Mouse (Mus musculus) A20 (cell line): ENCODE data around the gene Eif4h.

Source experiments
- DNase-seq: peaks from one replicate; pipeline ENCODE4 v3.0.0-alpha.2; 2011; ENCODE audit warnings: low read depth, low spot score

The Eif4h gene

DNA sequence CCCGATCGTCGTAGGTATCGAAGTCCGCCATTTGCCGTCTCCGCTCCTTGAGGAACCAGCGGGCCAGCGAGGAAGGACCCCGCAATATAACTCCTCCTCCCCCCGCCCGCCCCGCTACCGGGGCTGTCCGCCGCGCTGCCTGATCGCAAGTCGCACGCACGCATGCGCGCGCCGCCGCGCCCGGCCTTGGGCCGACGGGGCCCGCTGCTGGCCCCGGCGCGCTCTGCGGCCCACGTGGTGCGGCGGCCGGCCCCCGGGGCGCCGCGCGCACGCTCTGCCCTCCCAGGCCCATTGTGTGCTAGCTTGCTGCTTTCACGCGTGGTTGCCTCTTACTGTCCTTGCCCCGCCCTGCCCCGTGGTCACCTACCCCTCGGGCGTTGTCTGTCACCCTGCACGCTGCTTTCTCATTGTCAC lies at the start of gene Eif4h:
Gene Eif4h (minus strand): TSS at position 222 of the 414 bp plus-strand sequence.
- peak; percentile 98 for DNase-seq

DNA sequence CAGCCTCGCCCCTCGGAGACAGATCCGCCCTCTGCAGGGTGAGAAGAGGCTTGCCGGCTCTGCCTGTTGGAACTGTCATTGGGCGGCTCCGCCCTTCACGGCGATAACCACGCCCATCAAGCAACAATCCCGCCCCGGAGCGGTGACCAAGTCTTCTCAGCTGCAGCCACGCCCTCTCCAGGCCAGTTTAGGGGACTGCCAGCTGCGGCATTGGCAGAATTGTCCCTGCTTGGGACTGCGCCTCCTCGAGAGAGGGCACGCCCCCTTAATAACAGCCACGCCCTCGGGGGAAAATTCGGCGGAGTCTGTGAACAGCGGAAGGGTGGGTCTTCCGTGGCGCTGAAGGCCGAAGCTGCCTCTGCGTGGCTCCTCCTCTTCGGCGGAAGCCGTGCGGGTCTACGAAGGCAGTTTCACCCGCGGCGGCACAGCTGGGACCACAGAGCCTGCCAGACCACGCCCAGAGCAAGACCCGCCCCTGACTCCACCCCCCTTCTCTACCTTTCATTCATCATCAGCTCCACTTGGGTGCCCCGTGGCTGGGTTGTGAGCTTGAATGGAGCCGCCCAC lies 49.5 kb upstream of the Eif4h start:
- DNase-seq: peak; percentile 100

DNA sequence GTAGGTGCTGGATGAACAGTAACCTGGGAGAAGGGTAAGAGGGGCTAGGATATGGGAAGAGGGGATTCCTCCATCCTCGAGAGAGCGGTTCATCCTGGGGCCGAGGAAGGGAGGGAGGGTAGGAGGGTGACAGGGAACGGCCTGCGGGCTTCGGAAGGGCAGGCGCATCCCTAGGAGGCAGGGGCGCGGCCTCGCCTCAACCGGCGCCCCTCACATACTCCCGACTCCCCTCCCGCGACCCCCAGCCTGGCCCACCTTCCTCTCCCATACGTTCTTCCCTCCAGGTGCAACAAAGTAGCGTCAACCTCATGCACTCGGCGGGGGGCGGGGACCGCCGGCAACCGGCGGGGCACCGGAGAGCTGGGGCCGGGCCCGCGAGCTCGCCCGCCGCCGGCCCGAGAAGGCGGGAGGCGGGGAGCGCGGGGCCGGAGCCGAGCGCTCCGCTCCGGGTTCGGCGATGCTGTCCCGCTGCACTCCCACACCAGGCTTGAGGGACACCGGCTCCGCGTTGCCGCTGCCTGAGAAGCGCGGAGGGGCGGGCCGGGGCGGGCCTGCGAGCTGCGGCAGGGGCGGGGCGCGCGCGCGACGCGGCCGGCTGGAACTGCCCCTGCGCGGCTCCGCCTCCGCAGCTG lies 48.9 kb upstream of the Eif4h start, which contains the start of gene Limk1:
Gene Limk1 (minus strand): TSS at position 513 of the 632 bp plus-strand sequence.
- DNase-seq: no peak

DNA sequence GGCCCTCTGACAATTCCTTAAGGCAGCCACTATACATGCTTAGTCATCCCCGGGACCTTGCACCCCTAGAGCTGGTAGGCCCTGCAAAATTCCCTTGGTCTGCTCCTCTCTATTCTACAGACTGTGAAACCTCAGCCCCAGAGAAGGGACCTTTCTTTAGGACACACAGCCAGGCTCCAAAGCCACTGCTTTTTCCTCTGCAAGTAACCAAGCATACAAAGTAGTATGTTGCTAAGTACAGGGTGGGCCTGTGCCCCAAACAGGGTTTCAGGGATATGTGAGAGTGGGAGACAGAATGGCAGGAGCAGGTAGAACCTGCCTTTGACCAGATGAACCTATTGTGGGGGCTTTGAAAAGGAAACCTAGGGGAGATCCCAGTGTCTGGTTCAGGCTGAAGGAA lies 47.9 kb upstream of the Eif4h start:
- no peak for DNase-seq

DNA sequence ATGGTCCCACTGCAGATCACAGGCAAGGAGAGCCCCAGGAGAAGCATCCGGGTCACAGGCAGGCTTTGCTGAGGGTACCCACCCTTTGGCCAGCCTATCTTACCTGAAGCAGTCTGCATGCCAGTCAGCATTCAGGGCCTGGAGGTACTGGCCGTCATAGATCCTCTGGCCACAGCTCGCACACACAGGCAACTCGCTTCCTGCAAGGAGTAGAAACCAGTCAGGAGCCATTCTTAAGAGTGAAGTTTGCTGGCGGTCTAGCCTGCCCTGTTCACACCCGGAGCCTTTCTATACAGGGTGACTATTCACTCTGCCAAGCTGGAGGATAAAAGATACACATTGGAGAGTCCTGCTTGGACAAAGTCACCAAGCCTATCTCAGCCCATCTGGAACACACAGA lies 47.3 kb upstream of the Eif4h start:
- DNase-seq: no peak

DNA sequence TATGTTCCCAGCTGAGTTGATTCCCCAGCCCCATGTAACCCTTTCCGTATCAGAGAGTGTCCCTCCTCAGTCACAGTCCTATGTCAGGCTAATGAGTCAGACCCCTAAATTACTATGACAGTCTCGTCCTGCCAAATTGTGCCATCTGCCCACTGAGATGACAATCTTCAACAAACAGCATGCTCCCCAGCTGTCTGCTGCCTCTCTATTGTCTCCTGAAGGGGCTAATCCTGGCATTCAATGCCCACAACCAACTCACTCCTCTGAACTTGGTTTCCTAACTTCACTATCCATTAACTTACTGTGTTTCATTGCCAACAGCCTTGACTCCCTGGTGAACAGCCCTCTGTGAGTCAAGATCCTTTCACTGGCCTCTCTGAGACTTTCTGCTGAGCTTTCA lies 45.1 kb upstream of the Eif4h start:
- DNase-seq: no peak

DNA sequence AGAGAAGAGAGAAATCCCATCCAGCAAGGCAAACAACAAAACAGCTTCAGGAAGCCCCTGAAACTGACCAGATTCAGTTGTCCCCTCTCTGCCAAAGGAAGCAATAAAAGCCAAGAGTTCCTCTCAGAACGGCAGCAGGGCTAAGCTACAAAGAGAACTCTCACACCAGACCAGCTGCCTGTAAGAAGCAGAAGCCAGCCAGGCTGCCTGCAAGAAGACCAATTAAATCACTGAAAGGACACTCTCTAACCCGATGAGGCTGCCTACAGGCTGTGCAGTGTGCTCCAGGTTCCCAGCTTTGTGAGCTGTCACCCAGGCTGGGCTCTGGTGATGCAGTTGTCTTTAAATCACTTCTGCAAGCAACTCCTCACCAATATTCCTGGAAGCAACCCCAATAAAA lies 44.5 kb upstream of the Eif4h start:
- DNase-seq: no peak

DNA sequence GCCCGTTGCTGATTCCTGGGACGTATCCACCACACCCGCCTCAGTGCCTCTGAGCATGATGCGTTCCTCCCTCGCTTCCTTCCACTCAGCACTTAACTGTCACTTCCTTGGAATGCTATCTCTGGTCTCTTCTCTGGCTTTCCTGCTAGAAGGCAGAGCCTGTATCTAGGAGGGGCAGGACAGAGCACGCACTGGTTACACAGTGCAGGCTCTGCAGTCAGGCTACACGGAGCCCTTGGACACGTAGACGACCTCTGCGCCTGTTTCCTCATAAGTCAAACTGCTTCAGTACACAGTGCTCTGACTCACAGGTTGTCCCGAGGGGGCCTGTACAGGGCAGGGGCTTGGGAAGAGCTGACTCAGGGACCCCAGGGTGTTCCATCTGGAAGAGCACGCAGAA lies 40.9 kb upstream of the Eif4h start:
- DNase-seq: no peak

DNA sequence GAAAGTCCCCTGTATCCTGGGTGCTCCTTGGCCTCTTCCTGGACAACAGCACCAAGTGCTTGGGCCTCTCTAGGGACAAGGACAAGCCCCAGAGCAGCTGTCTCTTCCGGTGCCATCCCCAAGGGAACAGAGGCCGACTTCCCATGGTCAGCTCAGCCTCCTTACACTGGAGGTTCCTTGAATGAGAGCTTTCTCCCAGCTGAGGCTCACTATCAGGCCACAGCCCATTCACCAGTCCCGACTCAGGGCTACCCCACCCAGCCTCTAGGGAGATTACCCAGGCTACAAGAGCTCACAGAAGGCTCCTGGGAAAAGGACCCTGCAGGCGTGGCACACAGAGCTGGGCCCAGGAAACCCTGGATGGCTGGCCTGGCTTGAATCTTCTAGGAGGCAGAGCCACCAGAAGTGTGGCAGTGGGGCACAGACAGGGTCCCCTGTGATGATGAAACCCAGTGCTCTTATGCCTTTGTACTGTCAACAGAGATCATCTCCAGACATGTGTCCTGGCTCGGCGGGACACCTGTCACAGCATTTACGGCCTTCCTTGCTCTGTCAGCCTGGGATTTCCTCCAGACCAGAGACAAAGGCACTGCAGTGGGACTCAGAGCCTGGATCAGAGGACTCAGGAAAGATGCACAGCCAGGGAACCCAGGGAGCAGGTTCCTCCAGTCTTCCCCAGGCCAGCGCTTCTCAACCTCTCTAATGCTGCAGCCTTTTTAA lies 39.7 kb upstream of the Eif4h start:
- DNase-seq: no peak

DNA sequence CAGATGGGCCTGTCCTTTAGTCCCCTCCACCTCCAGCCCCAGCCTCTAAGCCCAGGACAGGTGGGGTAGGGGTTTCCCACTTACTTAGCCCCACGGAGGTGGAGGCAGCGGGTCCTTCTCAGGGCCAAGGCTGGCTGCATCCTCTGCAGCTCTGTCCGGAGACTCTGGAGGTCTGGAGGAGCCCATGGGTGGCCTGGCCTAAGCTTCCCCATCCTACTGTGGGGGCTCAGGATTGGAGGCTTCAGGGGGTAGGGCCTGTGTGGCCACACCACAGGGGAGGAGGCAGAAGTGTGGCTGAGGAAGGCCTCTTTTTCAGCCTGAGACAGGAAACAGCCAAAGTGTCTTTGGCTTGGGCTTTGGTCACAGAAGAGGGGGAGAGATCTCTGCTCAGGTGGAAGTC lies 38.7 kb upstream of the Eif4h start:
- no peak for DNase-seq

DNA sequence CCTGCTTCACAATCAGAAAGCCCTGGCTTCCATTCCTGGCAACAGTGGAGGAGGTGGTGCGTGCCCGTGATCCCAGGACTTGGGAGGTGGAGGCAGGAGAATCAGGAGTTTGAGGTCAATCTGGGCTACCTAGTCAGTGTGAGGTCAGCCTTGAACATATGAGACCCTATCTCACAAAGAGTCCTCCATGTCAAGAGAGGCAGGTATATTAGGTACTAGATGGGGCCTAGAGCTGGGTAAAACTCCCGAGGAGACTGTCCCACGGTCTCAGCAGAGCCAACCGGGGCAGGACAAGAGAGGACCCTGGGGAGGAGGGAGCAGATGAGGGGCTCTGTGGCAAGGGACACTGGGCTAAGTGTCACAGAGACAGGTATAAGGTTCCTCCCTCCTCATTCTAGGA lies 38.2 kb upstream of the Eif4h start:
- no peak for DNase-seq

DNA sequence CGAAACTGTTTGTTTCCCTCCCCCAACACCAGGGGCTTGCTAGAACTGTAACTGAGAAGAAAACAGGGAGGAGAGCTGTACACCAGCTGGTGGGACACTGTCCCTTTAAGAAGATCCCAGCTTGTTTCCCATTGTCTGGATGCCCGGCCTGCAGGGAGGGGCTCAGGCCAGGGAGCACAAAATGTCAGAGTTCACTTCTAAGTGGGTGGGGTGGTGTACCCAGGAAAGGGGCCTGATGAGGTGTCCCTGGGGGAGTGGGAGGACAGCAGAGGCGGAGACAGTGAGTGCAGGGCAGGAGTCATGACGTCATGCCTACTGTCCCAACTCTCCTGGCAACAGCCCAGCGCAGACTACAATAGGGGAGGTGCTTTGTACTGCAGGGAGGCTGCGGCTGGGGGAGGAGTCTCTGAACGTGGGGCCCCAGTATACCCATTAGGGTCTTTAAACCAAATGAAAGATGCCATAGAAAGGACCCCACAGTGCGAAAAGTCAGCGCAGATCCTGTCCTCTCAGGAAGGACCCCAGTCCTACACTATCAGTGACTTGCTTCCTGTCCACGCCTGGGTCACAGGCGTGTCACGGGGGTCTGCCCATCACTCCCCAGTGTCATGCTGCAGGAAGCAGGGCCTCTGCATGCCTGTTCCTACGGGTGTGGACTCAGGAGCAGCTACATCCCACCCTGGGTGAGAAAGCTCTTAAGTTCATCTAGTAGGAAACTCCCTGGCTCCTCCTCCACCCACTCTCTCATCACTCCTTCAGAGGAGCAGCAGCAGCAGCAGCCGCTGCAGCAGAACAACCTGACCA lies 36.9 kb upstream of the Eif4h start:
- DNase-seq: no peak

DNA sequence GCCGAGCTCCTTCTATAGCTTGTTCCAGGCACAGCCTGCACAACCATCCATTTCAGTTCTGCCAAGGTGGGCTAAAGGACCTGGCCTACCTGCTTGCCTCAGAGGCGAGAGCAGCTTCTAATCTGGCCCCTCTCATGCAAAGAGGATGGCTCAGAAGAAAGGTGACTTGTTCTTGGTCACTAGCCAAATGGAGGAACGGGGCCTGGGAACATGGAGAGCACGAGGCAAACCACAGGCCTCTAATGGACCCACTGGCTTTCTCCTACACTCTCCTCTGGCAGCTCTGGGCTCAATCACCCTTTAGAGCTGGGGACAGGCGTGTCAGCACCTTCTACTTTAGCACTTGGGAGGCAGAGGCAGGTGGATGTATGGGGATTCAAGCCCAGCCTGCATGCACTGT lies 35.7 kb upstream of the Eif4h start:
- DNase-seq: no peak

DNA sequence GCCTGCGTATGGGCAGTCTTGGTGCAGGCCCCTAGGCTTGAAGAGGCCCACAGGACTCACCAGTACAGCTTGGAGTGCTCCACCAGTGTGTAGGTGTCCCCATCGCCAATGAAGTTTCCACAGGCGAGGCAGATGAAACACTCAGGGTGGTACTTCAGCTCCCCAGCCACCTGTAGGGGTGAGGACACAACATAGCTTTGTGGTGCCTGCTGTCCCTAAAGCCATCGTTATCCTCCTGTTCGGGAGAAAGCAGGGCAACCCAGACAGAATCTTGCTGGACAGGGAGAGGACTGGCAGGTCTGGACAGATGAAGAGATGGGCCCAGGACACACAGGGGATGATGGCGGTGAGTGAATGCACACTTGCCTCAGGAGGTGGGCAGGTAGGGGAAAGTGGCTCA lies 33.3 kb upstream of the Eif4h start:
- no peak for DNase-seq

DNA sequence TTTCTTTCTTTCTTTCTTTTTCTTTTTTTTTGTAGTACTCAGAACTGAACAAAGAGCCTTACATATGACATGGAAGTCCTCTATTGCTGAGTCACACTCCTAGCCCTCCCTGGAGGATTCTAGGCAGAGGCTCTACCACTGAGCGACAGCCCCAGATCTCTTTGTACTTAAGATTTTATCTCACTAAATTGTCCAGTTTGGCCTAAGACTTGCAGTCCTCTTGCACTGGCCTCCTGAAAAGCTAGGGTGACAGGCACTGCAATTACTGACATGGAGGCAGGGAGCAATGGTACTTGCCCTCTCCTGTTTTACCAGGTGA lies 32.9 kb upstream of the Eif4h start:
- no peak for DNase-seq

DNA sequence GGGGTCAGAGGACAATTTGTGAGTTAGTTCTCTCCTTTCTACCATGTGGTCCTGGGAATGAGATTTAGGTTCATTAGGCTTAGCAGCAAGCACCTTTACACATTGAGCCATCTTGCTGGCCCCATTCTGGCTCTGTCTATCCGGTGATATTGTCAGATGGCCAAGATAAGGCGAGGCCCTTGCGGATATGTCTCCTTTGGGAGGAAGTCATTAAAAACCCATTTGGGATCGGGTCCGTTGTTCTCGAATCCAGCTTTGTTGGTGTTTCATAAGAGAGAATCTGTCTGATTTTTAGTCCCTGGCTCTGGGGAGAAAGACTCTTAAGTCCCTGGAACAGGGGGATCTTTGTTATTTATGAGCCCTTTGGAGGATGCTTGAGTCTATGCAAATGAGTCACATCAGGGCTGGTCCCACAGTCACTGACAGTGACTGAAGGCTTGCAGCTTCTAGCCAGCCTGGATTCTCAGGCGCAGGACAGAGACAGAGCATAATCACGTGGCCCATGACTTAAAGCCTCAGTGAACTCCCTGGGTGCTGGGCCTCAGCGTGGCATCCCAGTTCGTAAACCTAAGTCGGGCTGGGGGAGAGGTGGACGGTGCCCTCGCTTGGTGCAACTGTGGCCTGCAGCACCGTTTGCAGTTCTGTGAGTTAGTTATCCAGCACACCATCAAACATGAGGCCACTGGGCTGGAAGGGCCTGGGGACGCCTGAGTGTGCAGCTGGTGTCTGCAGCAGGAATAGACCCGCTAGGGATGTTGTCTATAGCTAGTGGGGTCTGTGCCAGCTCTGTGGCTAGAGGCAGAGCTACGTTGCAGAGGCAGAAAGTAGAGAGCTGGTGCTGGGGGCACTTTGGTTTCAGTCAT lies 32.3 kb upstream of the Eif4h start:
- DNase-seq: no peak

DNA sequence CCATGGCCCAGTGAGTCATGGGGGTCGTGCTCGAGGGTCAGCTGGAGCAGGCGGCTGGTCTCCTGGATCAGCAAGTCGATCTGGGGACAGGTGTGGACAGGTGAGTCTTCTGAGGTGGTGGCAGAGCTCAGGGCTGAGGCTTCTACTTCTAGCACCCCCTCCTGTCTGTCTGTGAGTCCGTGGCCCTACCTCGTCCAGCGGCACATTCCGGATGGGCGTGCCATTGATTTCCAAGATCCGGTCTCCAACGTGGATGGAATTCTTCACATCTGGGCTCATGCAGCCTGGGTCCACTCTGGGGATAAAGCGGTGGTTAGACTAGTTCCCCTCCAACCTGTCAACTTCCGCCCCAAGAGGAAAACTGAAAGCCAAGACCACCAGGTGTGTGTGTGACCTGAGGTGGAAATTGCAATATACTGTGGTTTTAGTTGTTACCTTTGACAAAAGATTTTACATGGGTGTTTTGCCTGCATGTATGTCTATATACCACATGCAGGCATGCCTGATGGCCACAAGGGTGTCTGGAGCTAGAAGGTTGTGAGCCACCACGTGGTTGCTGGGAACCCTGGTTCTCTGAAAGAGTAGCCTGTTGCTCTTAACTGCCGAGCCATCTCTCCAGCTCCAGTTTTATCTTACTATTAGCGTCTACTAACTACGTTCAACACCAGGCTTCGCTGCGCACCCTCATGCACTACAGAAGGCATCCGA lies 29.9 kb upstream of the Eif4h start:
- DNase-seq: no peak

DNA sequence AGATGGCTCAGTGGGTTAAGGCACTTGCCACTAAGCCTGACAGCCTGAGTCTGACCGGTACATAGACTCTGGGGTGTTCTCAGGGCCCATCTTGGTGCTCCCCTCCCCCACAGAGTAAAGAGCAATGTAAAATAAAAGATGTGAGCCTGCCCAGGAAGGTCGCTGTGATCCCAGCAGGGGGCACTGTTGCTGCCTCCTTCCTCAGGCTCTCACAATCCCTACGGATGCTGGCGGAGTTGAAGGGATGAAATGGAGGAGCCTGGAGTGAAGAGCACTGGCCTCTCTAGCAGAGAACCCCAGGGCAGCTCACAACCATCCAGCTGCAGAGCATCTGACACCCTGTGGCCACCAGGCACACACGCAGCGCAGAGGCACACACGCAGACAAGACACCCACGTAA lies 29.2 kb upstream of the Eif4h start:
- peak; percentile 24 for DNase-seq

DNA sequence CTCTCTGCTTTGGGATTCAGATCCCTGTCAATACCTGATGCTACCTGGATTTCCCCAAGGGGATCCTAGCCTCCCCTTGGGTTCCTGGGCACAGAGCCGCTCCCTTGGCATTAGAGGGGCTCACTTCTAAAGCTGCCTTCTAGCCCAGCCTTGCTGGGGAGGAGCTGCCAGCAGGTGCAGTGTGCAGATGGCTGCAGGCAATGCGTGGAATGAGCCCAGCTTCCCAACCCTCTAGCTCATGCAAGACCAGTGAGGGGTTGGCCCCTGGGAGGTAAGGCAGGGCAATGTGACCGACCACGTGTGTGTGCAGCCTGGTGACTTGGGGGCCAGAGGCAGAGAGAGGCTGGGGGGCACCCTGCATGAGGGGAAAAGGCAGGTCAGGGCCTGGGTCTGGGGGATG lies 17.4 kb upstream of the Eif4h start:
- DNase-seq: no peak

DNA sequence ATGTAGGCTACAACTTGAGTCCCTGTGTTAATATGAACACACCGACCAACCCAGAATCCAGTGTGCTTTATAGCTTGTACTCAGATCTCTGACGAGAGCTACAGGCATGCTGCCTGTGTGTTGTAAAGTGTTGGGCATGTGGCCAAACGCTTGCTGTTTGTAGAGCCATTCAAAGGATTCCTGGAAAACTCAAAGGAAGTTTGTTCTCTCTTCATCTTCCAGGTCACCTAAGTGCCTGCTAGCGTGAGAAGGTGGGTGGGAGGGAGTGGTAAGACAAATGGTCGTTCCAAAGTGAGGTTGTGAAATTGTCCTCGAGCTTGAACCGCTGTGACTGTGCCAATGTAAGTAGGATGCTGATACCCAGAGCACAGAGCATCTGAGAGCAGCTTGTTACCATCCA lies 12.7 kb upstream of the Eif4h start:
- no peak for DNase-seq

DNA sequence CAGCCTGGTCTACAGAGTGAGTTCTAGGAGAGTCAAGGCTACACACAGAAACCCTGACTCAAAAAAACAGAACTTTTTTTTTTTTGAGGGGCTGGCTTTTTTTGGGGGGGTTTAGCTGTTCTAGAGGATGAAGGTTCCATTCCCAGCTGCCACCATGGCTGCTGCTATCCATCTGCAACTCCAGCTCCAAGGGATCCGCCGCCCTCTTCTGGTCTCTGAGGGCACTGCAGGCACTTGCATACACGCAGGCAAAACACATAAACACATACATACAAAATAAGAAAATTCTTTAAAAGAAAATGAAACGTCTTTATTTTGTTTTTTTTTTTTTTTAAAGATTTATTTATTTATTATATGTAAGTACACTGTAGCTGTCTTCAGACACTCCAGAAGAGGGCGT lies 11.6 kb upstream of the Eif4h start:
- DNase-seq: peak; percentile 66
